Mouse (Mus musculus): ENCODE measurements around the gene Ptprm. TPM values are rescaled to one million over a fixed set of nuclear protein-coding genes. Genes with fewer than 3 reads are reported as not detected.
A peak's percentile ranks its signal among the peaks of the same experiment; 100 is the strongest.

Ptprm gene
- polyA plus RNA-seq, 1 experiment from 2014 or later, result 5.7 TPM

DNA sequence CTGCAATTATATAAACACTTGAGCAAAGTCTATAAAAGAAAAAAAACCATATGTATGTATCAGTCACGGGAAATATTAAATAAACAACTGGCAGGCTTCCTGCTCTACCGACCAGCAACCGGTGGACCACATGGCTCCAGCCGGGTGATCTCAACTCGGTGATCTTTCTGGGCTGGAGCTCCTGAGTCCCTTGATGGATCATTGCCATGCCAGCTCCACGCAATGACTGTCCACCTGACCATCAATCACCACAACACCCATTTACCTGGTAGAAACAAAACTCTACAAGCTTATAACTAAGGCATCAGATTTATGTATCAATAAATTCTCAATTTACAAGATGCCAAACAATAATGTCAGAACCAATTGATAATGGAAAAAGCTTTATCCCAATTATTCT, 322.2 kb downstream of the Ptprm start:
- 94% methylated on average over 6 of the region's 6 CpGs for WGBS
- Histone ChIP-seq H3K4me2 (no peak overlapping the region), H3K4me1 (no peaks in the 10 kb centered on the region), H3K4me3 (no peak overlapping the region), H3K27ac (no peak overlapping the region), H3K9me3 (replicated peaks) (no peaks in the 10 kb centered on the region), H3K27me3 (no peaks in the 10 kb centered on the region), H3K9ac (no peak overlapping the region), H3K36me3 (ENCODE audit: poor library complexity, severe bottlenecking) (no peaks in the 10 kb centered on the region)
- ATAC-seq, result no peak

DNA sequence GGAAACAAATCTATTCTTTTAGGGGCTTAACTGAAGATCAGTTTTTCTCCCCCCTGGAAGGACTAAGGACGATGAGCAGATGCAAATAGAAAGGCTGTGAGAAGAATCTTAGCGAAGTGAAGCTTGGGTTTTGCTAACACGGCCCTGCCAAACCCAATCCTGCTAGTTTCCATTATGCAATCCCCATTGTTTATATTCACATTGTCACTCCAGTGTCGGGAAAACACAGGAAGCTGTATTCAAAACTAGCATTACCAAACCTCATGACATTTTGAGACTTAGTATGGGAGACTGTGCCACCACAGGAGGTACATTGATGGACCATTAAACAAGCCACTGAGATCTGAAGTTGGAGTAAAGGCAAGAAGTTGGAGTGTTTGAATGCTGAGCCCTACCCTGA, 322.9 kb downstream of the Ptprm start:
- Histone ChIP-seq H3K36me3 (ENCODE audit: poor library complexity, severe bottlenecking) (no peaks in the 10 kb centered on the region), H3K9me3 (replicated peaks) (no peaks in the 10 kb centered on the region), H3K9ac (no peak overlapping the region), H3K27ac (no peak overlapping the region), H3K4me1 (no peaks in the 10 kb centered on the region), H3K27me3 (no peaks in the 10 kb centered on the region), H3K4me2 (no peak overlapping the region), H3K4me3 (no peak overlapping the region)
- 47% methylated on average over 4 of the region's 4 CpGs for WGBS
- ATAC-seq, result no peak

DNA sequence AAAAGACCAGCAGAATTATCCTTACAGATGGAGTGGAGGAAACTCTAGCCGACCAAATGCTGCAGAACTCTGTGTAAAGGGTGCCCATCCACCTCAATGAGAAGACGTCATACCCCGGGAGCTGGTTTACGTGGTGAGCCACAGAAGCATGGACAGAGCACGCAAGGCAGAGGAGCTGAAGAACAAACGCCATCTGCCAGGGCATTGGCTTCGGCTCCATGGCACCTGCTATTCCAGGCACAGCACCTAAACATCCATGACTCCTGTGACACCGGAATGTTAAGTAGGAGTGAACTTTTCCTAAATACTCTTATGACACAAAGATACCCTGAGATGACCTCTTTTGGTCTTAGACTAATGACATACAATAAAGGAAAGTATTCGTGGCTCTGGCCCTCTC, 327.0 kb downstream of the Ptprm start:
- Histone ChIP-seq H3K27ac (no peak overlapping the region), H3K4me2 (no peak overlapping the region), H3K4me1 (no peaks in the 10 kb centered on the region), H3K27me3 (no peaks in the 10 kb centered on the region), H3K4me3 (no peak overlapping the region), H3K9me3 (replicated peaks) (no peaks in the 10 kb centered on the region), H3K36me3 (ENCODE audit: poor library complexity, severe bottlenecking) (no peaks in the 10 kb centered on the region), H3K9ac (no peak overlapping the region)
- ATAC-seq, result no peak
- WGBS, result 91% methylated on average over 9 of the region's 9 CpGs

DNA sequence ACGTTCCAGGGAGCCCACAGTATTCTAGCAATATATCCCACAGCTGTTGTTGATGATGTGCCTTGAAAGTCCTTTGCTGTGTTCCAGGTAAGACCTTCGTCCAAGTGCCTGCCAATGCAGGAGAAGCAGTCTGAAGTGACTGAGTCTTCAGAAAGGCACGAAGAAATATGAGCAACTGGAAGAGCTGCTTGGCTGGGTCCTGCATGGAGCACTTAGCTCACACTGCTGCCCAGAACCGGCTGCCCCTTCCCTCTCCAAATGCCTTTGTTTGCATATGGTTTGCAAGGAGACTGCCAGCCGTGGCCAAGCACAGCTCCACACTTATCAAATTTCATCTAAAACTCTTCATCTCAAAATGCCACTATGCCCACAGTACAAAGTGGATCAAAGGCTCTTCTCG, 337.8 kb downstream of the Ptprm start:
- Histone ChIP-seq H3K9ac (no peak overlapping the region), H3K36me3 (ENCODE audit: poor library complexity, severe bottlenecking) (no peaks in the 10 kb centered on the region), H3K4me1 (peaks cover 23% of the 10 kb centered on the region), H3K27ac (no peak overlapping the region), H3K27me3 (no peaks in the 10 kb centered on the region), H3K4me2 (no peak overlapping the region), H3K4me3 (no peak overlapping the region), H3K9me3 (replicated peaks) (no peaks in the 10 kb centered on the region)
- no peak for ATAC-seq
- WGBS, result 79% methylated on average over 6 of the region's 6 CpGs

DNA sequence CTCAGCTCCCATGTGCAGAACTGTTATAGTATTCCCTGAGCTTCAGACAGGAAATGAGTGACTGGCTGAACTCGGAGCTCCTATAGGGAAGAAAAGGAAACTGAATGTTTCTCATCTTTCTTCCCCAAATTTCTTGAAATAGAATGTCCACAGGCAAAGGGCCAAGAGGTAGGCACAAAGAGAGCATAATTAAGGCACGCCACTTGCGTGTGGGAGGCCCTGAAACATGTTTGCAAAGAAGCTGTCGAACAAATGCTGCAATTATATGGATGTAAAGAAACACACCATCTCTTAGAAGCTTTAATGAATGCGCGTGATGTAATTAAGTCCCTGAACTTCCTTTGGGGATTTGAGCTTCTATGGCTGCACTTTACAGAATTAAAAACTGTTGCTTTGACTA, 341.0 kb downstream of the Ptprm start:
- Histone ChIP-seq H3K4me1 (peaks cover 20% of the 10 kb centered on the region), H3K4me2 (no peak overlapping the region), H3K36me3 (ENCODE audit: poor library complexity, severe bottlenecking) (no peaks in the 10 kb centered on the region), H3K27ac (no peak overlapping the region), H3K9ac (no peak overlapping the region), H3K4me3 (no peak overlapping the region), H3K27me3 (no peaks in the 10 kb centered on the region), H3K9me3 (replicated peaks) (no peaks in the 10 kb centered on the region)
- WGBS, result 41% methylated on average over 6 of the region's 6 CpGs
- ATAC-seq, result no peak

DNA sequence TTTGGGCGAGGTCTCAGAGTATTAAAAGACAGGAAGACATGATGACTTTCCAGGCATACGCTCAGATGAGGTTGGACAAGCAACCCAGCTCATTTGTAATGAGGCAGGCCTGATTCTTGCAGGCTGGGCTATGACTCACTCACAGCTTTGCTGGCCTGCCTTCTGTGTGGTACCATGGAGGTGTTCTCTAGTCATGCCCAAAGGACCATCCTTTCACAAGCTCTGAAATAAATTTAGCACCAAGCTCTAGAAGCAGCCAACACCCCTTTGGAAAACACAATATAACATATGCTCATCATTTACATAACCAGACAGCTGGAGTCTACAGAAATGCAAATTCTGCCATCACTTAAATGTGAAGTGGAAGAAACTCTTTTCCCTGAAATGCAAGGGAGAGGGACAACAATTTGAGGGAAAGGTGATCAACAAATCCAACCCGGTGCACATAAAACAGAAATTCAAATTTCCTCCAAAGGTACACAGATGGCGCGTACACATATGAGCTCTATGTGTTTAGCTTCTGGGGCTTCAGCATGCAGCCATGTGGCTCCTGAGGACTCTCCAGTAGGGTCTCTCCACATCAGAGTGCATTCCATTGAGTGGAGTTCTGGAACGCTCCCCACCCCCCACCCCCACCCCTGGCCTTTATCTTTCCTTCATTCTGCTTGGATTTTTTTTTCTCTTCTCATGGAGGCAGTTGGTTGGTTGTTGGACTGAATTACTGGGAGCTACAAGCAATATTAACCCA, 342.2 kb downstream of the Ptprm start:
- WGBS, result 80% methylated on average over 6 of the region's 6 CpGs
- Histone ChIP-seq H3K4me3 (no peak overlapping the region), H3K9me3 (replicated peaks) (no peaks in the 10 kb centered on the region), H3K36me3 (ENCODE audit: poor library complexity, severe bottlenecking) (no peaks in the 10 kb centered on the region), H3K4me2 (no peak overlapping the region), H3K27ac (peak overlapping the region; percentile 36; the same call in 1 of the 2 replicates), H3K27me3 (no peaks in the 10 kb centered on the region), H3K9ac (no peak overlapping the region), H3K4me1 (peaks cover 20% of the 10 kb centered on the region)
- peak; percentile 85 for ATAC-seq

DNA sequence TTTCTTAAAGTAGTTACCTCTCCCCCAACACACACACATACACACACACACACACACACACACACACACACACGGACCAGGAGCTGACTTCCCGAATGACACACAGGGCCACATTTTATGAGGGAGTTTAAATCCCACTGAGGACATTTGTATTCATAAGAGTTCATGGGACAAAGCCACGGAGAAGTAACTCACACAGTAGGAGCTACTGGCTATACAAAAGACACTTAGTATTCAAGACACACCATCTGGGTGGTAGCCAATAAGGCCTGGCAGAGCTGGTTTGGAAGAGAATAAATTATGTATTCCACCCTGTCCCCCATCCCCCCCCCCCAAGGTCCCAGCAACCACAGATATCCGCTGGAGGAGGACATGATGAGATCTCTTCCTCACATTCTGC, 344.1 kb downstream of the Ptprm start:
- no peak overlapping the region for H3K9ac ChIP-seq
- no peaks in the 10 kb centered on the region for H3K36me3 ChIP-seq (ENCODE audit: poor library complexity, severe bottlenecking)
- H3K4me2 ChIP-seq, result no peak overlapping the region
- no peaks in the 10 kb centered on the region for H3K27me3 ChIP-seq
- no peak for ATAC-seq
- 55% methylated on average over 4 of the region's 4 CpGs for WGBS
- H3K4me3 ChIP-seq, result no peak overlapping the region
- H3K27ac ChIP-seq, result no peak overlapping the region
- peaks cover 23% of the 10 kb centered on the region for H3K4me1 ChIP-seq
- H3K9me3 ChIP-seq (replicated peaks), result no peaks in the 10 kb centered on the region

DNA sequence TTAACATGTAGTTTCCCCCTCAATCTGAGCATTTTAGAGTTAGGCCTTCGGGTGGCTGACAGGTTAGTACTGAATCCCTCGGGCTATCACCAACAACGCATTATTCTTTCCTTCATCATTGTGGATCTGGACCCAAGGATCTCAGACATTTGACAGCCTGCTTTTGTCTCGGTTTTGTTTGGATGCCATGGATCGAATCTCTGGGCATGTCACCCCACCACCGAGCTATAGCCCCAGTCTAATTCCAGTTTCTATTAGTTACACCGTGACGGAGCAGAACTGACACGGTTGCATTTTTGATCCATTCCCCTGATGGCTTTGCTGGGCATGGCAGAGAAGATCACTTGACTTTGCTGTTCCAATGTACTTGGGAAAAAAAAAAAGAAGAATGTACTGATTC, 346.1 kb downstream of the Ptprm start:
- Histone ChIP-seq H3K27ac (no peak overlapping the region), H3K36me3 (ENCODE audit: poor library complexity, severe bottlenecking) (no peaks in the 10 kb centered on the region), H3K27me3 (no peaks in the 10 kb centered on the region), H3K4me1 (peaks cover 19% of the 10 kb centered on the region), H3K4me3 (no peak overlapping the region), H3K9me3 (replicated peaks) (no peaks in the 10 kb centered on the region), H3K4me2 (no peak overlapping the region), H3K9ac (no peak overlapping the region)
- no peak for ATAC-seq
- WGBS, result 86% methylated on average over 9 of the region's 9 CpGs

DNA sequence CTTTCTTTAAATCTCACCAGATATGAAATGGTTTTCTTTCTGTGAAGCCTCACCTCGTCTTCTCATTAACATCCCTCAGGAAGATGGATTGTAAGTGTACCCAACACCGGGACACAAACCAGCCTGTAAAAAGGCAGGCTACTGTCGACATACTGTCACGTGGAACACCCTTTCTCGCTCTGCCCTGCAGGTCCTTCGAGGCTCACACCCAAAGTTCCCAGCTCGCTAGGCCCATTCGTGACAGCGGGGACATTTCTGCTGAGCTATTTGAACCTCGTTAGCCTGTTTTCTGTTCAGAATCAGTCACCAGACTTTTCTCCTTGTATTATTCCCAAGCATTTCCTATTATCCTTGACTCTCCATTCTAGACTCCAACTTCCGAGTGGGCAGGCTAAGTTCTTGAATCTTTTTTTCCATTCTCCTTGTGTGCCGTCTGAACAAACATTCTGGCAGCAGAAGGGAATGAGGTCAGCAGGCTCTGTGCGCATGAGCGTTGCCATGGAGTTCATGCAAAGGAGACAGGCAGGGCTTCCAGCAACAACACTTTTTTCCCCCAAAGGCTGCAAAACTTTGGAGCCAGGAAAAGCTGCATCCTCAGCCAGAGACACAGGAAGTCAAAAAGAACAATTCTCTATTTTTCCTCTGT, 347.4 kb downstream of the Ptprm start:
- 33% methylated on average over 14 of the region's 14 CpGs for WGBS
- peak; percentile 83 for ATAC-seq
- Histone ChIP-seq H3K4me2 (no peak overlapping the region), H3K4me3 (no peak overlapping the region), H3K9me3 (replicated peaks) (no peaks in the 10 kb centered on the region), H3K27ac (no peak overlapping the region), H3K9ac (no peak overlapping the region), H3K4me1 (peaks cover 6% of the 10 kb centered on the region; the same call in 1 of the 2 replicates), H3K27me3 (no peaks in the 10 kb centered on the region), H3K36me3 (ENCODE audit: poor library complexity, severe bottlenecking) (no peaks in the 10 kb centered on the region)

DNA sequence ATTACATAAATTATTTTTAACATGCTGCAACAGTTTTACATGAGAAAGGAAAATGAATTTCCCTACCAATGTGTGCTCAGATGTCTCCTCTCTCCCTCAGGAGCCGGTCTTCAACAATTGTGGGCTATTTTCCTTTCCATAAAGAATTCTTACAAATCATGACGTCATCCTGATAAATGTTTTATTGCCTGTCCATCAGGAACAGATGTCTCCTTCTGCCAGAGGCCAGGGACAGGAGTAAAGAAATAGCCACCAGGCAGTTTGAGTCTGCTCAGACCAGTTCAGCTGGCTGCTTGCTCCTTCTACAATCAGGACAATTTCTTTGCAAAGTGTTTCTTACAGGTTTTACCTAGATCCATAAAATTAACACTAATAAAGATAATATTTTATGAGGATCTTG, 357.4 kb downstream of the Ptprm start:
- 74% methylated on average over 2 of the region's 2 CpGs for WGBS
- Histone ChIP-seq H3K36me3 (ENCODE audit: poor library complexity, severe bottlenecking) (no peaks in the 10 kb centered on the region), H3K4me2 (no peak overlapping the region), H3K4me3 (no peak overlapping the region), H3K4me1 (no peaks in the 10 kb centered on the region), H3K9me3 (replicated peaks) (no peaks in the 10 kb centered on the region), H3K27me3 (no peaks in the 10 kb centered on the region), H3K27ac (no peak overlapping the region), H3K9ac (no peak overlapping the region)
- no peak for ATAC-seq

DNA sequence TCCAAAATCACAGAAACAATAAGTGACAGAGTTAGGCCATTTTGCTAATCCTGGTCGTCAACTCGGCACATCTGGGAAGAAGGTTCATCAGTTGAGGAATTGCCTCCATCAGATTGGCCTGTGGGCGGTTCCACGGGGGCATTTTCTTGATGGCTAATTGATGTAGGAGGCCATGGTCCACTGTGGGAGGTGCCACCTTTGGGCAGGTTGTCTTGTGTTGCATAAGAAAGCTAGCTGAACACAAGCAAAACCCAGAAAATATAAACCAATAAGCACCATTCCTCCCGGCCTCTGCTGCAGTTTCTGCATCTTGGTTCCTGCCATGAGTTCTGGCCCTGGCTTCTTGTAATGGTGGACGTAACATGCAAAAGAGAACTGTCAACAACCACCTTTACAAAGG, 358.2 kb downstream of the Ptprm start:
- ATAC-seq, result no peak
- no peak overlapping the region for H3K27ac ChIP-seq
- H3K4me2 ChIP-seq, result no peak overlapping the region
- H3K9ac ChIP-seq, result no peak overlapping the region
- H3K27me3 ChIP-seq, result no peaks in the 10 kb centered on the region
- no peaks in the 10 kb centered on the region for H3K36me3 ChIP-seq (ENCODE audit: poor library complexity, severe bottlenecking)
- no peak overlapping the region for H3K4me3 ChIP-seq
- WGBS, result 90% methylated on average over 6 of the region's 6 CpGs
- H3K4me1 ChIP-seq, result no peaks in the 10 kb centered on the region
- no peaks in the 10 kb centered on the region for H3K9me3 ChIP-seq (replicated peaks)

DNA sequence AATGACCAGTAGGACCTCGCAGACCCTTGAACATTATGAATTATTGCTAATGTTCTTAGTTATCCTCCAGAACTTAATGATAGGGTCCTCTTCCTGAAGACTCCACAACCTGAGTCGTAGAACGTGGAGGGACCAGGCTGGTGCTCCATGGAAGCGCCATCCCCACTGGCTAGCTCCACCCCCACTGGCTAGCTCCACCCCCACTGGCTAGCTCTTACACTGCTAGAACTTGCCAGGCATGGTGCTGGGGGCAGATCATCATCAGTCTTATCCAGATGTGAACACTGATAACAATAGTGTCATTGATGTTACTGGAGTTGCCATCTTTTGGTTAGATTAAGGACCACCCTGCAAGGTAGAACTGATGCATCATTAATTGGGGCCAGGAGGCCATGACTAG, 362.4 kb downstream of the Ptprm start:
- WGBS, result 82% methylated on average over 4 of the region's 4 CpGs
- no peak overlapping the region for H3K9ac ChIP-seq
- no peaks in the 10 kb centered on the region for H3K4me1 ChIP-seq
- H3K36me3 ChIP-seq (ENCODE audit: poor library complexity, severe bottlenecking), result no peaks in the 10 kb centered on the region
- no peak for ATAC-seq
- no peaks in the 10 kb centered on the region for H3K27me3 ChIP-seq
- no peaks in the 10 kb centered on the region for H3K9me3 ChIP-seq (replicated peaks)
- no peak overlapping the region for H3K27ac ChIP-seq
- H3K4me3 ChIP-seq, result no peak overlapping the region
- H3K4me2 ChIP-seq, result no peak overlapping the region

DNA sequence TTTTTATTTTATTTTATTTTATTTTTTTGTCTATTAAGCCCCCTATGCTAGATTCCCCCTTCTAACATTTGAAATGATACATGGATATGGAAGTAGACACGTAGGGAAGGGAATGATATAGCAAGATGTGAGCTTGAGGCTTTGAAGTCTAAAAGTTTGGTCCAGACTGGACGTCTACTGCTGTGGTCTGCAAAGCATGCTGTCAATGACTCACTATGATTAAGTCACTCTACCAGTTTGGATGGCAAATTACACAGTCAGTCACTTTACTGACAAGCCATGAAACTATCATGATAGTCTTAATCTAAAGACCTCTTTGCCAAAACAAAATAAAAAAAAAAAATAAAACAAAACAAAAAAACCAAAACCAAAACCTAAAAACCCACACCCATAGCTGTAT, 363.5 kb downstream of the Ptprm start:
- Histone ChIP-seq H3K9me3 (replicated peaks) (no peaks in the 10 kb centered on the region), H3K4me1 (no peaks in the 10 kb centered on the region), H3K4me2 (no peak overlapping the region), H3K4me3 (no peak overlapping the region), H3K27ac (no peak overlapping the region), H3K27me3 (no peaks in the 10 kb centered on the region), H3K36me3 (ENCODE audit: poor library complexity, severe bottlenecking) (no peaks in the 10 kb centered on the region), H3K9ac (no peak overlapping the region)
- 54% methylated on average over 2 of the region's 2 CpGs for WGBS
- ATAC-seq, result no peak
